Mouse (Mus musculus): ENCODE results near the gene Gm45717.

DNA sequence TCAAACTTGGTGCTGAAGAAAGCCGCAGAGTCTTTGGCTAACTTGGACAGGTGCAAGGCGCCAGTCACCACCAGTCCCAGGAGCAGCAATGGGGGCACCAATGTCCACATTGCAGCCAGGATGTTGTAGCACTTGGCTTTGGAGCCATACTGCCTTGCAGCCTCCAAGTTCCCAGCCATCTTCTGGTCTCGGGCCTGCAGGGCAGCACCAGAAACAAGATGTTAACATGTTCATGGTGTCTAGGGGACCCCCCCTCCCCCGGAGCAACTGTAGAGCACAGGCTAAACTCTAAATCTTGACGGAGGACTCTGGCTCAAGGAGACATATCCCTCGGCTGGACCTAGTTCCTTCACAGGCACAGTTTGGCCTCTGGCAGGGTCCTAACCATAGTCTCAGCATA, 6.5 kb downstream of the Gm45717 start:
- TF ChIP-seq TAL1 (IDR thresholded peaks at IDR 0.05; ENCODE audit: low read length) (no peak), GATA1 (IDR thresholded peaks at IDR 0.05; ENCODE audit: low read length) (no peak)

Data from erythroblast, embryonic 14.5 days (primary cell).